Mouse (Mus musculus) stomach, embryonic 14.5 days (tissue): ENCODE results near the gene Car12. TPM values are rescaled to one million over a fixed set of nuclear protein-coding genes. Genes with fewer than 3 reads are reported as not detected.

Source experiments
- ATAC-seq: fragments of 200-750 bp; cut with Nextera tagmentation; 2 replicates; pipeline ENCODE4 v1.8.0; 2017; ENCODE audit warnings: low read depth, moderate TSS enrichment; ENCODE audit not compliant: insufficient number of reproducible peaks, insufficient read depth, low FRiP score
- H3K27ac ChIP-seq: fragments of 300-500 bp; sonication (generic); 2 replicates; pipeline ENCODE4 v1.5.1; 2014; ENCODE audit warnings: mild to moderate bottlenecking, low read length, moderate library complexity, mixed read lengths
- H3K27me3 ChIP-seq: fragments of 300-500 bp; sonication (generic); 2 replicates; pipeline ENCODE4 v1.6.1; 2014; ENCODE audit warnings: low read length, control low read depth, mixed read lengths; ENCODE audit not compliant: control insufficient read depth, insufficient read depth
- H3K36me3 ChIP-seq: fragments of 300-500 bp; sonication (generic); 2 replicates; pipeline ENCODE4 v1.6.1; 2014; ENCODE audit warnings: mild to moderate bottlenecking, control low read depth, low read length, moderate library complexity, mixed read lengths; ENCODE audit not compliant: control insufficient read depth, insufficient read depth
- H3K4me1 ChIP-seq: fragments of 300-500 bp; sonication (generic); 2 replicates; pipeline ENCODE4 v1.6.1; 2014; ENCODE audit warnings: low read length, control low read depth, mixed read lengths; ENCODE audit not compliant: control insufficient read depth, insufficient read depth
- H3K4me2 ChIP-seq: fragments of 300-500 bp; sonication (generic); replicated peaks from 2 replicates; pipeline ENCODE4 v1.6.1; 2014; ENCODE audit warnings: low read depth, low read length, control low read depth
- H3K4me3 ChIP-seq: fragments of 300-500 bp; sonication (generic); 2 replicates; pipeline ENCODE4 v1.5.1; 2014; ENCODE audit warnings: low read depth, low read length, control low read depth
- H3K9ac ChIP-seq: fragments of 300-500 bp; sonication (generic); replicated peaks from 2 replicates; pipeline ENCODE4 v1.6.1; 2014; ENCODE audit warnings: low read depth, mild to moderate bottlenecking, control low read depth, low read length, moderate library complexity, mixed read lengths
- H3K9me3 ChIP-seq: fragments of 300-500 bp; sonication (generic); 2 replicates; pipeline ENCODE4 v1.6.1; 2016; ENCODE audit warnings: low read depth, low read length, control low read depth; ENCODE audit not compliant: control insufficient read depth
- WGBS: fragments of 180-500 bp; shearing (Covaris S2); extraction: QIAGEN DNeasy Blood & Tissue Kit; methylation state at CpG from one replicate; pipeline ENCODE4 v1.1.7; 2014; 5-methylcytosine and 5-hydroxymethylcytosine counted together
- polyA plus RNA-seq: library from polyadenylated mRNA; unstranded; fragments of >200 nt; fragmentation: Nextera tagmentation; extraction: Ambion mirVana; gene quantifications from 2 replicates; pipeline ENCODE4 v1.2.1, GENCODE M21; 2014

The Car12 gene
- polyA plus RNA-seq, 1 experiment from 2014 or later: 7.9 TPM

DNA sequence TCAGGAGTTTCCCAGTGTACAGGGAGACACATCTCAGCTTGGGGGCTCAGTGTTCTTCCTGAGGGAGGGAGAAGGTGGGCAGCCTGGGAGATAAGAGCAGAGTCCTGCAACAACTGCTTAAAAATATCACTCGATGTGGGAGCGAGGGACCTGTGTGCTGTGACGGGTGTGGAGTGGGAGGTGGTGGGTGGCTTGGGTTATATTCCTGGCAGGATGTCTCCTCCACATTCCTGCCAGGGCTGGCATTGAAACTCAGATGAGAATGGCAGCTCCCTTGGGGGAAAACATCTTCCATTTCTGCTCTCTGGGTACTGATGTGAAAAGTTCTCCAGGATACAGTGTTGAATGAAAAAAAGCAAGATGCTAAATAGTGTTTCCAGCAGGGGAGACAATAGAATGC is 3.0 kb downstream of the Car12 start:
- WGBS: 89% methylated on average over 3 of the region's 3 CpGs
- Histone ChIP-seq H3K4me2 (no peak overlapping the region), H3K4me3 (no peak overlapping the region), H3K4me1 (0 out of 2 replicates have a peak, but pooled peaks cover 7% of the 10 kb centered on the region), H3K9me3 (no peaks in the 10 kb centered on the region), H3K27me3 (no peaks in the 10 kb centered on the region), H3K9ac (no peak overlapping the region), H3K36me3 (no peaks in the 10 kb centered on the region), H3K27ac (no peak overlapping the region)
- no peak for ATAC-seq

DNA sequence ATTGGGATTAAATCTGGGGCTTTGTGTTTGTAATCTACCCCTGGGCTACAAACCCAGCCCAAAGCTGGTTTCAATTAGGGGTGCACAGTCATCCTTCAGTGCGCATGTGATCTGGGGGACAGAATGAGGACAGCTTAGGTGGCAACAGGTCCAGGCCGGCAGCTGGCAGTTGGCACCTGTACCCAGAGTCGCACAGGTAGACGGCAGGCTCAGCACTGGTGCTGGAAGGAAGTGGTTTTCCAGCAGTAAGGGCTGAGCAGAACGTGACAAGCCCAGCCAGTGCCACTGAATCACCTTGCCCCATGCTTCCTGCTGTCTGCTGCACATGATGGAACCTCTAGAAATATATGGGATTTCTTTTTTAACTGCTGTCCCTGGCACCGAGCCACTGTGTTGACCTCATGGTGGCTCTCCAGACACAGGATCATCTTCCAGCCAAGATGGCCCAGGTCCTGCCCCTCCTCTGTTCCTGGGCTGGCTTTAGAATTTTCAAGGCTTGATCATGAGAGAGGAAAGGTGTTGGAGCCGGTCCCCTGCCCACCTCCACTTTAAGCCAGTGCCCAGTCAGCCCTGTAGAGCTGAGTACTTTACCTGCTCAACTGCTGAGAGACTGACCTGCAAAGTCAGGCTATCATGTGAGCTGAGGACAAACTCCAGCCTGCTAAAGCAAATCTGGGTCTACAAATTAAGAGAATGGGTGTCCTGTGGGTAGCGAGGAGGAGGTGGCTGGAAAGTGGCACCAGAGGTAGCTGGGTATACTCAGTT is 7.4 kb downstream of the Car12 start:
- ATAC-seq: no peak
- Histone ChIP-seq H3K4me1 (no peaks in the 10 kb centered on the region; the same call in 1 of the 2 replicates), H3K27ac (no peak overlapping the region), H3K27me3 (no peaks in the 10 kb centered on the region), H3K4me2 (no peak overlapping the region), H3K9ac (no peak overlapping the region), H3K4me3 (no peak overlapping the region), H3K9me3 (no peaks in the 10 kb centered on the region), H3K36me3 (no peaks in the 10 kb centered on the region)
- WGBS: 88% methylated on average over 8 of the region's 8 CpGs

DNA sequence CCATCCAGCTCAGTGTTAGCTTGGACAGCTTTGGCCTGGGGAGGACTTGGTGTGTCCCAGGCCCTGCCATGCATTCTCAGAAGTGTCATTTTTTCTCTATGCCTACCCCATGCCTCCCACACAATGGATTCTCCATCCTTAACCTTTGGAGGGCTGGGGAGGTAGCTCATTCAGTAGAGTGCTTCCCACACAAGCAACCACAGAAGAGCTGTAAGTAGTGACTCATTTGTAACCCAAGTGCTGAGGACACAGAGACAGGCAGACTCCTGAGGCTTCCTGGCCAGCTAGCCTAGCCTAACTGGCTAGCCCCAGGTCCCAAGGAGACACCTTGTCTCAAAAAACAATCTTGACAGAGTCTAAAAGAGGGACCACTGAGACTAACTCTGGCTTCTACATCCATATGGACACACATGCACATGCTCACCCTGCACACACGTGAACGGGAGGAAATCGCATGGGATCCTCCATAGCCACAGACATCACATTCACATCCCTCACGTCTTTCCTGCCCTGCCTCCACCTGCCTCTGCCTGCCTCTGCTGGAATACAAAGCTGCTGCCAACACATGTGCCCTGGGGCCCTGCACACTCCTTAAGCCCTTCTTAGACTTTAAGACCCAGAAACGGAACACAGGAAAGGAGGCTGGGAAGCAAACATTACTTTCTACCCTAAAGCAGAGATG is 8.8 kb downstream of the Car12 start:
- H3K27ac ChIP-seq: peak overlapping the region; percentile 21; the same call in 1 of the 2 replicates
- 76% methylated on average over 5 of the region's 5 CpGs for WGBS

DNA sequence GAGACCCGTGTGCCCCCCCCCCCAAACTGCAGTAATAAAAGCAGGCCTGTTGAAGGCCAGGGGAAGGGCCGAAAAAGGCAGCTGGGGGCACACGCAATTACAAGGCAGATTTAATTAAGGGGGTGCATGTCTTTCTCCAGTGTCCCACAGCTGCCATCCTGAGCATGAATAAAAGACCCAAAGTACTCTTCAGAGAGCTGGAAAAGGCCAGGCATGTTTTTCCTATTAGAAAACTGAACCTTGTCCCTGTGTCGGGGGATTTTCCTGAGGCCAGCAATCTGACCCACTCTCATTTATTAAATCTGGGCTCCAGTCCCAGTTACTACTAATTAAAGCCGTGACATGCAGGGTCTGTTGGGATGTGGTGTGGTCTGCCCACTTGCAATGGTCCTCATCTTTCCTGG is 9.4 kb downstream of the Car12 start:
- Histone ChIP-seq H3K36me3 (no peaks in the 10 kb centered on the region), H3K4me1 (peaks cover 6% of the 10 kb centered on the region), H3K27ac (no peak overlapping the region), H3K4me3 (no peak overlapping the region), H3K9ac (no peak overlapping the region), H3K27me3 (no peaks in the 10 kb centered on the region), H3K4me2 (no peak overlapping the region), H3K9me3 (no peaks in the 10 kb centered on the region)
- no peak for ATAC-seq
- 61% methylated on average over 5 of the region's 5 CpGs for WGBS

More for the DNA sequence above, 8.8 kb downstream of the Car12 start:
- peaks cover 4% of the 10 kb centered on the region for H3K4me1 ChIP-seq
- no peak for ATAC-seq
- no peaks in the 10 kb centered on the region for H3K9me3 ChIP-seq
- no peak overlapping the region for H3K4me2 ChIP-seq
- H3K4me3 ChIP-seq: no peak overlapping the region
- H3K9ac ChIP-seq: no peak overlapping the region
- no peaks in the 10 kb centered on the region for H3K27me3 ChIP-seq
- H3K36me3 ChIP-seq: no peaks in the 10 kb centered on the region

DNA sequence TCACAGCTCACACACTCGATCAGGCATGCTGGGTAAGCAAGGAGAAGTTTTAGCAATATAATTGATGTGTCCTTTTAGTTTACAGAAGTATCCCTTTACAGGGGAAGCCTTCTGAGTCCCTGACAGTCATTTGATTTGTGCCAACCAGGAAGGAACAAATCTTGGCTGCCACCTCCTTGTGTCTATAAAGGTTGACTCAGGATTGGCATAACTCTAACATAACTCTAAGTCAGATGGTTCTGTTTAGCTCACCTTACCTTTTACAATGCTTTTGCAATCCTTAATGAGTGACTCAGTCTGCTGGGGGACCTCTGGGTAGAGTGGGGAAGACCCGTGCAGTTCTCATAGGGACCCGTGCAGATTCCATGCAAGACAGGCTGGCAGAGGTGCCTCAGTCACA is 12.1 kb downstream of the Car12 start:
- 75% methylated on average over 3 of the region's 3 CpGs for WGBS
- ATAC-seq: no peak
- no peaks in the 10 kb centered on the region for H3K9me3 ChIP-seq
- no peaks in the 10 kb centered on the region for H3K27me3 ChIP-seq
- H3K4me1 ChIP-seq: peaks cover 6% of the 10 kb centered on the region
- H3K4me3 ChIP-seq: no peak overlapping the region
- no peaks in the 10 kb centered on the region for H3K36me3 ChIP-seq
- H3K9ac ChIP-seq: no peak overlapping the region
- H3K27ac ChIP-seq: no peak overlapping the region
- no peak overlapping the region for H3K4me2 ChIP-seq

DNA sequence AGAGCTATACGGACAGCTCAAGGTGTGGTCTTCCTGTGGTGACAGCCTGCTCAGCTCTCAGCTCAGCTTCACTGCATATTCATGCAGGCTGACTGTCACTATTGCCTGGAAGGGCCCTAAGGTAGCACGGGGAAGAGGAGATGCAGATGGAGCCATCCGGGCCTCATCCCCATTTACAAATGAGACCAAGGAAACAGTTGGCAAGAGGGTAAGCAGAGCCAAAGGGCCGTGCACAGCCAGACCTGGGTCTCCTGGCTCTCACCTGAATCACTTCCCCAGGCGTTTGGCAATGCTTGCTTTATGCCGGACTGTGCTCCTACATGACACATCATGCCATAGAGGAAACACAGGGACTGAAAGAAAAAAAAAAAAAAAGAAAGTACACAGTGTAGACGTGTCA is 13.8 kb downstream of the Car12 start:
- Histone ChIP-seq H3K27ac (no peak overlapping the region), H3K36me3 (no peaks in the 10 kb centered on the region), H3K9ac (no peak overlapping the region), H3K27me3 (no peaks in the 10 kb centered on the region), H3K9me3 (no peaks in the 10 kb centered on the region), H3K4me1 (peaks cover 6% of the 10 kb centered on the region), H3K4me3 (no peak overlapping the region), H3K4me2 (no peak overlapping the region)
- 50% methylated on average over 7 of the region's 7 CpGs for WGBS
- ATAC-seq: no peak

DNA sequence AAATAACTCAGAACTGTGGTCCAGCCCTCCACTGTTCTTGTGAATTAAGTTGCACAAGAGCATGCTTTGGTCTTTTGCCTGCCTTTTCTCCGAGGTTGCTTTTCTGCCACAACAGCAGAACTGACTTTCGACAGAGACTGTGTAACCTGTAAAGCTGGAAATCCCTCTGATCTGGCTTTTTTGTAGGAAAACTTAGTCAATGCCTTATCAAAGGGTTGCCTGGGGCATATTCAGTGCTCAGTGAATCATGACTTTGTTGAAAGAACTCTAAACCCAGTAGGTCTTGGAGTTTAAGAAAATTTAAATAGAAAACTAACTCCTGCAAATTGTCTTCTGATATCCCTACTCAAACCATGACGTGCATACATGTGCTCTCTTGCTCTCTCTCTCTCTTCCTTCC is 17.1 kb downstream of the Car12 start:
- 52% methylated on average over 3 of the region's 3 CpGs for WGBS
- Histone ChIP-seq H3K36me3 (no peaks in the 10 kb centered on the region), H3K4me3 (no peak overlapping the region), H3K9me3 (no peaks in the 10 kb centered on the region), H3K27me3 (no peaks in the 10 kb centered on the region), H3K4me1 (peaks cover 11% of the 10 kb centered on the region), H3K9ac (no peak overlapping the region), H3K4me2 (no peak overlapping the region), H3K27ac (no peak overlapping the region)
- no peak for ATAC-seq

DNA sequence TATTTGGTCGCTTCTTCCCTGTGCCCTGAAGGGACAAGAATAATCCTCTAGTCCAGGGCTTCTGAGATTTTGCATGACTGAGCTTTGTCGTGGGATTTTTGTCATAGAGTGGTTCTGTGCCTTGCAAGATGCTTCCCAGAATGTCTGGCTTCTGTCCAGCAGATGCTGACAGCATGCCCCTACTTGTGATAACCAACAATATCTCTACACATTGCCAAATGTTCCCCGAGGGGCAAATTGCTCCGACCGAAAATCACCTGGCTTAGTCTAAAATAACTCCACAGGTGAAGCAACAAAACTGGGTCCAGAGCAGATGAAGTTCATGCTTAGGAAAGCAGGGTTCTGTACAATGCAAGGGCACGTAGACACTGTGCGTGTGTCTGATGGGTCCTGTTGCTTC is 17.8 kb downstream of the Car12 start:
- Histone ChIP-seq H3K27ac (peak overlapping the region; percentile 27; the same call in 1 of the 2 replicates), H3K27me3 (no peaks in the 10 kb centered on the region), H3K36me3 (no peaks in the 10 kb centered on the region), H3K4me2 (no peak overlapping the region), H3K4me3 (no peak overlapping the region), H3K9me3 (no peaks in the 10 kb centered on the region), H3K4me1 (peaks cover 11% of the 10 kb centered on the region), H3K9ac (no peak overlapping the region)
- no peak for ATAC-seq
- WGBS: 64% methylated on average over 7 of the region's 7 CpGs
